Mouse (Mus musculus) liver, postnatal 0 days (tissue): ENCODE measurements at regions not wholly inside any gene's neighbourhood (a gene's known extent, or its start where the extent isn't known, plus 50 kb on each side); places are given as distances from the start of the nearest gene placed in this dataset.

ENCODE experiments used
- CTCF ChIP-seq: sonication (generic); IDR thresholded peaks from 2 replicates; pipeline ENCODE4 v1.5.1; 2016; ENCODE audit warnings: antibody characterized with exemption, low read depth
- EP300 ChIP-seq: IDR thresholded peaks from 2 replicates; pipeline ENCODE4 v1.6.1; 2016; ENCODE audit warnings: antibody characterized with exemption, low read depth, mild to moderate bottlenecking

GRCm38 (mm10) chr6:99844775-99845507, 118.7 kb upstream of the Prok2 start:
- no peak for TF ChIP-seq CTCF
- no peak for TF ChIP-seq EP300
